Mouse (Mus musculus): ENCODE results near the gene Sec22a.

Gene Sec22a

DNA sequence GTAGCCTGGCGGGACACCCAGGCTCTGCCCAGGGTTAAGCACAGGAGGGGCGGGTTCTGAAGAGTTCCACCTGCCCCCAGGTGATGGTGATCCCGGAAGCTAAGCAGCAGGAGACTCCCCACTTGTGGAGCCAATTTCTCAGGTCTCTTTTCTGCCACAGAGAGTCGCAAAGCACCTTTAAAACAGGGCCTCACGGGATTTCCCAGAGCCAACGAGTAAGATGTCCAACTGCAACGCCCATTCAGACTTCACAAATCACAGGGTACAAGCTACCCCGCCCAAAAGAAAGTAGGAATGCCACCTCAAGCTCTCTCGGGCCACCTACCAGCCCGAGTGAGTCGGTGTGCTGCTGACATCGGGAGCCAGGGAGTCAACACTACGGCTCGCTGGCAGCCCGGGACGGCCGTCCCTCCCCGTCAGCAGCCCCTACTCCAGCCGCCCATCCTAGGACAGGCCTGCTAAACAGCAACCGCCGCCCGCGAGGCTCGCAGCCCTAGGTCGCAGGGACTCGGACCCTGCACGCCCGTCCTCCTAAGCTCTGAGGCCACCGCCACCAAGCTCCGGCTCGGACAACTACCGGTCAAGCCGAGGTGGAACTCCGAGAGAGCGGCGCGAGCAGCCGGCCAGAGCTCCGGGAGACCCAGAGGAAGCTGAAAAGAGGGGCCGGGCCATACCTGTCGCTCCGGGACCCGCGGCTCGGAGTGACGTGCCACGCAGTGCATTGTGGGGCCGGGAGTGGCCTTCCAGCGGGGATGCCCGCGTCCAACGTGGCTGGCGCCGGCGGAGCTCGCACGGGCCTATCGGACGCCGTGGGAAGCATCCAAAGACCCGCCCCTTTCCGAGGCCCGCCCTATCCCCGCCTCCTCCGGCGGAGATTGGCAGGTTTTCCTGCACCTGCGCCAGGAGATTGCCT lies at the start of gene Sec22a:
Gene Sec22a (minus strand): TSS at position 769 of the 913 bp plus-strand sequence.
- peak; percentile 95 for DNase-seq (ENCODE audit: low spot score)

DNA sequence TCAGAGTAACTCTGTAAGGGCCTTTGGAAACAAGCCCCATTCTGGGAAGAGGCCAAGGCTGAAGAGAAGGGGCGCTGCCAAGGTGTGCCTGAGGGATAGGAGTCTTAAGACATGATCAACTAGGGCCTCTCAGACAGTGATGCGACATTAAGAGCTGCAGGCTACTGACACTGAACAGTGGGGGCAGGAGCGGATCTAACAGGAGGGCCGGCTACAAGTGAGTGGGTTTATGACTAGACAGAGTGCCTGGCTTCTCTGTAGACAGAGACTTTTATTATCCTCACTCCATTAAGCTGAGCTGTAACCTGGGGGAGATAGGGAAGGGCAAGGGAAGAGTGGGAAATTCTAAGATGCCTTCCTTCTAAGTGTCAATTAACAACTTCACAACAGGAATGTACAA lies 43.0 kb upstream of the Sec22a start:
- no peak for DNase-seq (ENCODE audit: low spot score)

- DNase-seq (ENCODE audit: low spot score): no peak
These were observed 42.4 kb upstream of the Sec22a start for GRCm38 (mm10) chr16:35406166-35406565.

- DNase-seq (ENCODE audit: low spot score): no peak
These were observed 41.8 kb upstream of the Sec22a start for GRCm38 (mm10) chr16:35405348-35406080.

- DNase-seq (ENCODE audit: low spot score): no peak
These were observed 41.1 kb upstream of the Sec22a start for GRCm38 (mm10) chr16:35404864-35405263.

- DNase-seq (ENCODE audit: low spot score): no peak
These were observed 40.2 kb upstream of the Sec22a start for GRCm38 (mm10) chr16:35403891-35404290.

- DNase-seq (ENCODE audit: low spot score): no peak
These were observed 39.6 kb upstream of the Sec22a start for GRCm38 (mm10) chr16:35403356-35403755.

DNA sequence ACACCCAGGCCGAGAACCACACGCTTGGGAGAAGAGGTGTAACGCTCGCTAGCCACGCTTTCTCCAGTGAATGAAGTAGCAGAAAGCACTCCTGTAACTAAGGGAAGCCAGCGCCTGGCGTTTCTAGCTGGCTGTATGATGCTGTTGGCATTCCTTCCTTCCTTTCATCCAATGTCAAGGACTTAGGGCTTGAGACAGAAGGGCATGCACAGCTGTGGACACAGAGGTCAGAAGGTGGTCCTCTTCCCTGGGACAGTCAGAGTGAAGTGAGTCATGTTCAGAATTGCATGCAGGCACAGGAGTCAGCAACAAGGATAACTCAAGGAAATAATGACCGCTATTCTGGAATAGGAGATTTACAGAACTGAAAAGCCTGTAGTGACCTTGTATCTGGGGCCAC lies 29.1 kb upstream of the Sec22a start:
- no peak for DNase-seq (ENCODE audit: low spot score)

DNA sequence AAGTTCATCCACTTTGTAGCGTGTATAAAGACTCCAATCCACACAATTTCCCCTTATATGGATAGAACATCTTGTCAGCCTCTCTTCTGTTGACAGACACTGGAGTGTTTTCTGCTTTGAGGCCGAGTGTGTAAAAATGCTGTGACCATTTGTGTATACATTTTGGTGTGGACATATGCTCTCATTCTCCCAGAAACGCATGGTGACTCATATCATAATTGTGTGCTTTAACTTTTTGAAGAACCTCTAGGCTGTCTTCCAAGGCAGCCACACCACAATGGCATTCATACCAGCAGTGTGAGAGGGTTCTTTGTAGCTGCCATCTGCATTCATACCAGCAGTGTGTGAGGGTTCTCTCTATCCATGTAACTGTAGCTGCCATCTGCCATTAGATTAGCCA lies 21.9 kb upstream of the Sec22a start:
- no peak for DNase-seq (ENCODE audit: low spot score)

DNA sequence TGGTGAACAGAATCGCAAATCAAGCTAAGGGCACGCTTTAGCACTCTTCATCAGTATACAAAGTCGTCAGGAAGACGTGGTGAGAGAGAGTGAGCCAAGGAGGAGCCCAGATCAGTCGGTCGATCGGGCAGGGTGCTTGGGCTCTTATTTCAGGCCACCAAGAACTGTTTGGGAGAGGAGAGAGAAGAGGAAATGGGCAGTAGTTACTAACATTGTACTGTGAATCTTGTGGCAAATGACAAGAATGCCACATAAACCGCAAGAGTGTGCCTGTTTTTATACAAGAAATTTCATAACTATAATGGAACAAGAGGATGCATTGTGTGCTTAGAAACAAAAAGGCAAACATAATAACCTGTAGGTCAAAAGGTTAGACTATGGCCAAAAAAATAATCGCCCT lies 16.3 kb upstream of the Sec22a start:
- no peak for DNase-seq (ENCODE audit: low spot score)

- DNase-seq (ENCODE audit: low spot score): no peak
These were observed 15.6 kb upstream of the Sec22a start for GRCm38 (mm10) chr16:35379344-35379743.

- DNase-seq (ENCODE audit: low spot score): no peak
These were observed 328 bp upstream of the Sec22a start for GRCm38 (mm10) chr16:35364063-35364428.

DNA sequence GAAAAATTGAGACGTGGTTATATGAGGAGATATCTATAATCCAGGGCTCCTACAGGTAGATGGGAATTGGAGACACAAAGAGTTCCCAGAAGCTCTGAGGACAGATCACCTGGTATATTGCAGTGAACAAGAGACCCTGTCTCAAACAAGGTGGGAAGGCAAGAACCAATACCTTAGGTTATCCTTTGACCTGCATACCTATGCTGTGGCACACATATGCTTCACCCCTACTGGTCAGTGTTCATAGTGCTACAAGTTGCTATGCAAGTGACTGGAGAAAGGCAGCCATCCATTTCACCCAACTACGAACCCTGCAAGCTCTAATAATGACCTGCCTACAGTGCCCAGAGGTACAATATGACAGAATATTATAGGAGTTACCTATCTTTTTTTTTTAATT lies 1.5 kb downstream of the Sec22a start:
- DNase-seq (ENCODE audit: low spot score): no peak

GRCm38 (mm10) chr16:35360593-35360992 lies 3.1 kb downstream of the Sec22a start:
- DNase-seq (ENCODE audit: low spot score): peak; percentile 45

GRCm38 (mm10) chr16:35357449-35357848 lies 6.3 kb downstream of the Sec22a start:
- peak; percentile 49 for DNase-seq (ENCODE audit: low spot score)

GRCm38 (mm10) chr16:35330451-35330850 lies 33.3 kb downstream of the Sec22a start:
- DNase-seq (ENCODE audit: low spot score): no peak

- DNase-seq (ENCODE audit: low spot score): no peak
These were observed 43.9 kb downstream of the Sec22a start for GRCm38 (mm10) chr16:35319773-35320172.

DNA sequence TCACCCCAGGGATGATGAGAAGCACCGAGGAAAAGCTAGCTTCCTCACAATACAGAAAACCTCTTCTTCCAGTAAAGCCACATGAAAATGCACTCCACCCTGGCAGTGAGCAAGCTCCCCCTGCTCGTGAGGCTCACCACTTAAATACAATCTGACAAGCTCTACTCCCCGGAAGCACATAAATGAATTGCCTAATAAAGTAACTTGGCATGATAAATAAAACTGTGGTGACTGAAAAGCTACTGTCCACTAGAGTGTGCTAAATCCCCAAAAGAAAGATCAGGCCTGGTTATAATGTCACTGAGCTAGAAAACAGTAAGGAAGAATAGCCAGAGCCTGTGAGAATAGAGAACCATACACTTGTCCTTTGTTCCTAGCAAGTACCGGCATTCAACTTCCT lies 44.4 kb downstream of the Sec22a start:
- DNase-seq (ENCODE audit: low spot score): peak; percentile 53

DNA sequence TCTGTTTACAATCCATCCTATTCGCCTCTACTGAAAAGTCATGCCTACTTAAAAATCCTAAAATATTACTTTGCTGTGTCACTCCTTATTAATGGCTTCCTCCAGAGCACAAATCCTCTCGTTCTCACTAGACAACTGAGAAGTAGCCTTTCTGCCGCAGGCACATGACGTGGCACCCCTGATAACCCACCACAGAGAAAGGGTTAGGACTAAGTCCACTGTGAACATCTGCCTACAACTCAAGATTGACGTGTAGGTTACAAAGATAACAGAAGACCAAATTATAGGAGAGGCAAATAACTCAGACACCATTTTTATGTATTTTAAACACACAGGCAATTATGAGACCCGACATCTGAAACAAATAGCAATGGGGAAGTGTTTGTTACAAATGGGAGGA lies 45.3 kb downstream of the Sec22a start:
- no peak for DNase-seq (ENCODE audit: low spot score)

DNA sequence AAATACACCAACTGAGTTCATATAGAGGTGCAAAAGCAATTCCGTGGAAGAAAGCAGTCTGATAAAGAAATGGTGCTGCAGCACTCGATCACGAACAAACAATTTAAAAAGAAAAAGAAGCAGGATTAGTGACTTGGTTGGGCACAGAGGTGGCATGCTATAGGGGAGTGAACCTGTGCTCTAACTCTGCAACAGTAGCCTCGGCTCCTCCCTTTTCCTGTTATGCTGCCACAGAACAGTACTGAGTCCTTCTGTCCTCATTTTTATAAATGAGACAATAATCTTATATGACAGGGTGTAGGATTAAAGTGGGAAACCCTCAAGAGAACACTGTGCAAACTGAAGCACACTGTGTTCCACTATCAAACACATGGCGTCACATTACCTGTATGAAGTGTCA lies 46.3 kb downstream of the Sec22a start:
- DNase-seq (ENCODE audit: low spot score): no peak

GRCm38 (mm10) chr16:35316856-35317264 lies 46.9 kb downstream of the Sec22a start:
- no peak for DNase-seq (ENCODE audit: low spot score)

- no peak for DNase-seq (ENCODE audit: low spot score)
These were observed 48.2 kb downstream of the Sec22a start for GRCm38 (mm10) chr16:35315496-35315895.

GRCm38 (mm10) chr16:35311586-35311985 lies 52.1 kb downstream of the Sec22a start:
- no peak for DNase-seq (ENCODE audit: low spot score)

All from lung, postnatal 25 days (tissue).